Mouse (Mus musculus) embryonic facial prominence, embryonic 12.5 days (tissue): Measurements from ENCODE around the gene Trmt112. TPM values are rescaled to one million over a fixed set of nuclear protein-coding genes. Genes with fewer than 3 reads are reported as not detected.

Experiments
- ATAC-seq: fragments of 200-750 bp; cut with Nextera tagmentation; 2 replicates; pipeline ENCODE4 v1.8.0; 2017; ENCODE audit not compliant: insufficient number of reproducible peaks, insufficient read depth, low FRiP score, low TSS enrichment
- H3K27ac ChIP-seq: fragments of 300-500 bp; sonication (generic); 2 replicates; pipeline ENCODE4 v1.5.1; 2016; ENCODE audit warnings: mild to moderate bottlenecking
- H3K27me3 ChIP-seq: fragments of 300-500 bp; sonication (generic); 2 replicates; pipeline ENCODE4 v1.6.1; 2016; ENCODE audit warnings: mild to moderate bottlenecking, moderate library complexity
- H3K36me3 ChIP-seq: fragments of 300-500 bp; sonication (generic); 2 replicates; pipeline ENCODE4 v1.6.1; 2016; ENCODE audit warnings: mild to moderate bottlenecking
- H3K4me1 ChIP-seq: fragments of 300-500 bp; sonication (generic); 2 replicates; pipeline ENCODE4 v1.6.1; 2016
- H3K4me2 ChIP-seq: fragments of 300-500 bp; sonication (generic); replicated peaks from 2 replicates; pipeline ENCODE4 v1.6.1; 2016; ENCODE audit warnings: mild to moderate bottlenecking, moderate library complexity
- H3K4me3 ChIP-seq: fragments of 300-500 bp; sonication (generic); 2 replicates; pipeline ENCODE4 v1.5.1; 2016; ENCODE audit warnings: mild to moderate bottlenecking
- H3K9ac ChIP-seq: fragments of 300-500 bp; sonication (generic); 2 replicates; pipeline ENCODE4 v1.6.1; 2016; ENCODE audit warnings: mild to moderate bottlenecking, moderate library complexity
- H3K9me3 ChIP-seq: fragments of 300-500 bp; sonication (generic); 2 replicates; pipeline ENCODE4 v1.6.1; 2016; ENCODE audit warnings: mild to moderate bottlenecking, moderate library complexity
- WGBS: fragments of 180-500 bp; shearing (Covaris S2); methylation state at CpG from one replicate; pipeline ENCODE4 v1.1.7; 2016; 5-methylcytosine and 5-hydroxymethylcytosine counted together
- polyA plus RNA-seq: library from polyadenylated mRNA; unstranded; fragments of >200 nt; fragmentation: Nextera tagmentation; extraction: Ambion mirVana; gene quantifications from 2 replicates; pipeline ENCODE4 v1.2.1, GENCODE M21; 2016

Trmt112 gene
- polyA plus RNA-seq, 1 experiment from 2014 or later = 142 TPM

GRCm38 (mm10) chr19:6942249-6942691 is 32.8 kb downstream of the Trmt112 start, which contains the start of gene Gpr137:
Gpr137 (minus strand) TSS chr19:6942480.
- Histone ChIP-seq H3K9ac (peak within 1 kb of the TSS; percentile 88), H3K9me3 (no peaks in the 10 kb centered on the region), H3K27me3 (no peaks in the 10 kb centered on the region), H3K36me3 (peaks cover 8% of the 10 kb centered on the region; the same call in 1 of the 2 replicates), H3K4me2 (peak within 1 kb of the TSS; percentile 95), H3K27ac (peak within 1 kb of the TSS; percentile 89), H3K4me1 (peaks cover 16% of the 10 kb centered on the region), H3K4me3 (peak within 1 kb of the TSS; percentile 69)
- WGBS = under 1% methylated on average over 27 of the region's 27 CpGs
- peak; percentile 85 for ATAC-seq

GRCm38 (mm10) chr19:6942764-6943163 is 33.3 kb downstream of the Trmt112 start:
- WGBS = 30% methylated on average over 5 of the region's 5 CpGs
- Histone ChIP-seq H3K9me3 (no peaks in the 10 kb centered on the region), H3K4me1 (peaks cover 16% of the 10 kb centered on the region), H3K9ac (peak overlapping the region; percentile 88), H3K27me3 (no peaks in the 10 kb centered on the region), H3K36me3 (peaks cover 8% of the 10 kb centered on the region; the same call in 1 of the 2 replicates), H3K4me3 (peak overlapping the region; percentile 69), H3K27ac (peak overlapping the region; percentile 89), H3K4me2 (peak overlapping the region; percentile 95)
- ATAC-seq = no peak

- Histone ChIP-seq H3K27ac (no peak overlapping the region), H3K4me1 (peaks cover 16% of the 10 kb centered on the region), H3K9me3 (no peaks in the 10 kb centered on the region), H3K9ac (no peak overlapping the region), H3K4me2 (no peak overlapping the region), H3K36me3 (peaks cover 11% of the 10 kb centered on the region), H3K27me3 (no peaks in the 10 kb centered on the region), H3K4me3 (no peak overlapping the region)
- no peak for ATAC-seq
- 96% methylated on average over 6 of the region's 6 CpGs for WGBS
Observed at GRCm38 (mm10) chr19:6943709-6944108, 34.2 kb downstream of the Trmt112 start.

GRCm38 (mm10) chr19:6947742-6948141 is 38.2 kb downstream of the Trmt112 start:
- Histone ChIP-seq H3K4me2 (no peak overlapping the region), H3K4me3 (no peak overlapping the region), H3K36me3 (peaks cover 11% of the 10 kb centered on the region), H3K9ac (no peak overlapping the region), H3K4me1 (peaks cover 17% of the 10 kb centered on the region), H3K9me3 (no peaks in the 10 kb centered on the region), H3K27ac (no peak overlapping the region), H3K27me3 (no peaks in the 10 kb centered on the region)
- WGBS = 52% methylated on average over 4 of the region's 4 CpGs
- ATAC-seq = no peak

- ATAC-seq = no peak
- Histone ChIP-seq H3K4me3 (no peak overlapping the region), H3K9me3 (no peaks in the 10 kb centered on the region), H3K4me2 (no peak overlapping the region), H3K9ac (no peak overlapping the region), H3K4me1 (peaks cover 16% of the 10 kb centered on the region), H3K27me3 (no peaks in the 10 kb centered on the region), H3K36me3 (peaks cover 11% of the 10 kb centered on the region), H3K27ac (no peak overlapping the region)
- 79% methylated on average over 4 of the region's 4 CpGs for WGBS
Observed at GRCm38 (mm10) chr19:6948186-6948585, 38.7 kb downstream of the Trmt112 start.

- no peaks in the 10 kb centered on the region for H3K27me3 ChIP-seq
- H3K27ac ChIP-seq = 0 out of 2 replicates have a peak overlapping the region, but pooled peaks have one; percentile 23
- peaks cover 22% of the 10 kb centered on the region for H3K36me3 ChIP-seq
- H3K4me1 ChIP-seq = peaks cover 16% of the 10 kb centered on the region
- H3K9ac ChIP-seq = 0 out of 2 replicates have a peak overlapping the region, but pooled peaks have one; percentile 77
- ATAC-seq = no peak
- no peak overlapping the region for H3K4me2 ChIP-seq
- H3K4me3 ChIP-seq = peak overlapping the region; percentile 61; the same call in 1 of the 2 replicates
- WGBS = 87% methylated on average over 5 of the region's 5 CpGs
- no peaks in the 10 kb centered on the region for H3K9me3 ChIP-seq
Observed at GRCm38 (mm10) chr19:6949532-6949931, 40.0 kb downstream of the Trmt112 start.

GRCm38 (mm10) chr19:6949951-6950350 is 40.5 kb downstream of the Trmt112 start:
- Histone ChIP-seq H3K27me3 (no peaks in the 10 kb centered on the region), H3K4me3 (peak overlapping the region; percentile 61), H3K36me3 (peaks cover 26% of the 10 kb centered on the region), H3K4me2 (peak overlapping the region; percentile 93), H3K4me1 (peaks cover 16% of the 10 kb centered on the region), H3K27ac (0 out of 2 replicates have a peak overlapping the region, but pooled peaks have one; percentile 23), H3K9ac (peak overlapping the region; percentile 77), H3K9me3 (no peaks in the 10 kb centered on the region)
- ATAC-seq = no peak
- whole genome bisulfite sequencing = 56% methylated on average over 5 of the region's 5 CpGs

GRCm38 (mm10) chr19:6950613-6951153 is 41.2 kb downstream of the Trmt112 start:
- Histone ChIP-seq H3K9me3 (no peaks in the 10 kb centered on the region), H3K4me2 (peak overlapping the region; percentile 93), H3K9ac (peak overlapping the region; percentile 77), H3K27me3 (no peaks in the 10 kb centered on the region), H3K4me3 (peak overlapping the region; percentile 61), H3K4me1 (peaks cover 16% of the 10 kb centered on the region), H3K36me3 (peaks cover 32% of the 10 kb centered on the region), H3K27ac (peak overlapping the region; percentile 98)
- WGBS = under 1% methylated on average over 28 of the region's 28 CpGs
- peak; percentile 61 for ATAC-seq

- WGBS = under 1% methylated on average over 35 of the region's 35 CpGs
- Histone ChIP-seq H3K4me3 (peak overlapping the region; percentile 61), H3K4me2 (peak overlapping the region; percentile 93), H3K4me1 (peaks cover 16% of the 10 kb centered on the region), H3K9ac (peak overlapping the region; percentile 77), H3K36me3 (peaks cover 32% of the 10 kb centered on the region), H3K27ac (peak overlapping the region; percentile 98), H3K27me3 (no peaks in the 10 kb centered on the region), H3K9me3 (no peaks in the 10 kb centered on the region)
- ATAC-seq = peak; percentile 77
Observed at GRCm38 (mm10) chr19:6951381-6951968, 42.0 kb downstream of the Trmt112 start.

GRCm38 (mm10) chr19:6951994-6952711 is 42.7 kb downstream of the Trmt112 start:
- Histone ChIP-seq H3K9me3 (no peaks in the 10 kb centered on the region), H3K36me3 (peaks cover 36% of the 10 kb centered on the region), H3K4me1 (peaks cover 16% of the 10 kb centered on the region), H3K27ac (peak overlapping the region; percentile 98), H3K4me3 (peak overlapping the region; percentile 61), H3K4me2 (peak overlapping the region; percentile 93), H3K27me3 (no peaks in the 10 kb centered on the region), H3K9ac (peak overlapping the region; percentile 77)
- ATAC-seq = no peak
- WGBS = 2% methylated on average over 31 of the region's 31 CpGs

- Histone ChIP-seq H3K27ac (peak overlapping the region; percentile 98; the same call in 1 of the 2 replicates), H3K9ac (peak overlapping the region; percentile 77; the same call in 1 of the 2 replicates), H3K36me3 (peaks cover 41% of the 10 kb centered on the region), H3K4me2 (peak overlapping the region; percentile 93), H3K9me3 (no peaks in the 10 kb centered on the region), H3K4me1 (peaks cover 16% of the 10 kb centered on the region), H3K4me3 (peak overlapping the region; percentile 61), H3K27me3 (no peaks in the 10 kb centered on the region)
- 10% methylated on average over 3 of the region's 3 CpGs for WGBS
- no peak for ATAC-seq
Observed at GRCm38 (mm10) chr19:6952712-6953037, 43.2 kb downstream of the Trmt112 start.
